Mouse (Mus musculus) MEL (cell line): ENCODE data around the gene Sorbs1.

Source experiments
- CTCF ChIP-seq, 3 experiments: IDR thresholded peaks in 2 of 3; conservative IDR thresholded peaks in 1 of 3; 2 replicates each; pipeline ENCODE4 v1.5.1; 2011 to 2012; ENCODE audit warnings: low read length in 3 of 3, low read depth in 2 of 3, mild to moderate bottlenecking in 2 of 3, improper control_type of control experiment in 1 of 3, inconsistent platforms in 1 of 3, mixed read lengths in 1 of 3, moderate library complexity in 1 of 3; ENCODE audit not compliant: control insufficient read depth in 1 of 3, insufficient read depth in 1 of 3, poor library complexity in 1 of 3, severe bottlenecking in 1 of 3
- GATA1 ChIP-seq: IDR thresholded peaks from 2 replicates; pipeline ENCODE4 v1.6.1; 2011; ENCODE audit warnings: low read depth, low read length, improper control_type of control experiment
- MAFK ChIP-seq: IDR thresholded peaks from 2 replicates; pipeline ENCODE4 v1.6.1; 2011; ENCODE audit warnings: low read depth, mild to moderate bottlenecking, low read length, improper control_type of control experiment, borderline replicate concordance
- SMC3 ChIP-seq: IDR thresholded peaks from 2 replicates; pipeline ENCODE4 v1.6.1; 2011; ENCODE audit warnings: low read depth, low read length, improper control_type of control experiment

- TF ChIP-seq MAFK = no peak
- TF ChIP-seq SMC3 = no peak
- TF ChIP-seq CTCF (IDR thresholded peaks at IDR 0.05 in 2 of 3, conservative IDR thresholded peaks at IDR 0.05 in 1 of 3; ENCODE audit: control insufficient read depth in 1 of 3, insufficient read depth in 1 of 3, low read depth in 2 of 3, low read length in 3 of 3, poor library complexity in 1 of 3, severe bottlenecking in 1 of 3) = no peak
- TF ChIP-seq GATA1 = 0 out of 2 replicates have a peak, but pooled peaks have one; percentile 25
Observed at GRCm38 (mm10) chr19:40440951-40441350, 72.6 kb downstream of the Sorbs1 start.
